Mouse (Mus musculus) stomach, postnatal 0 days (tissue): ENCODE results near the gene Ahrr.

Source experiments
- CTCF ChIP-seq: IDR thresholded peaks from 2 replicates; pipeline ENCODE4 v1.5.1; 2016; ENCODE audit warnings: antibody characterized with exemption, low read depth, mild to moderate bottlenecking, moderate library complexity
- EP300 ChIP-seq: optimal IDR thresholded peaks from 2 replicates; pipeline ENCODE3; 2016; ENCODE audit warnings: antibody characterized with exemption

- TF ChIP-seq CTCF: no peak
- TF ChIP-seq EP300: no peak
Observed at GRCm38 (mm10) chr13:74246494-74246893, 45.6 kb downstream of the Ahrr start.
